Mouse (Mus musculus) stomach, embryonic 16.5 days (tissue): ENCODE results near the gene Cdh15. TPM values are rescaled to one million over a fixed set of nuclear protein-coding genes. Genes with fewer than 3 reads are reported as not detected.

ENCODE experiments used
- ATAC-seq: fragments of 200-750 bp; cut with Nextera tagmentation; 2 replicates; pipeline ENCODE4 v1.8.0; 2017; ENCODE audit warnings: moderate number of reproducible peaks, moderate TSS enrichment; ENCODE audit not compliant: insufficient read depth, low FRiP score
- H3K27ac ChIP-seq: fragments of 300-500 bp; sonication (generic); 2 replicates; pipeline ENCODE4 v1.5.1; 2014; ENCODE audit warnings: low read length
- H3K27me3 ChIP-seq: fragments of 300-500 bp; sonication (generic); 2 replicates; pipeline ENCODE4 v1.6.1; 2014; ENCODE audit warnings: low read length, control low read depth, mixed read lengths; ENCODE audit not compliant: control insufficient read depth, insufficient read depth
- H3K36me3 ChIP-seq: fragments of 300-500 bp; sonication (generic); 2 replicates; pipeline ENCODE4 v1.6.1; 2014; ENCODE audit warnings: low read length; ENCODE audit not compliant: control insufficient read depth, insufficient read depth
- H3K4me1 ChIP-seq: fragments of 300-500 bp; sonication (generic); 2 replicates; pipeline ENCODE4 v1.6.1; 2014; ENCODE audit warnings: low read length, control low read depth, mixed read lengths; ENCODE audit not compliant: control insufficient read depth, insufficient read depth
- H3K4me2 ChIP-seq: fragments of 300-500 bp; sonication (generic); 2 replicates; pipeline ENCODE4 v1.6.1; 2014; ENCODE audit warnings: low read depth, low read length, mixed read lengths
- H3K4me3 ChIP-seq: fragments of 300-500 bp; sonication (generic); replicated peaks from 2 replicates; pipeline ENCODE4 v1.5.1; 2014; ENCODE audit warnings: mild to moderate bottlenecking, low read length
- H3K9ac ChIP-seq: fragments of 300-500 bp; sonication (generic); 2 replicates; pipeline ENCODE4 v1.6.1; 2014; ENCODE audit warnings: low read length
- H3K9me3 ChIP-seq: fragments of 300-500 bp; sonication (generic); replicated peaks from 2 replicates; pipeline ENCODE4 v1.6.1; 2016; ENCODE audit warnings: low read length, control low read depth; ENCODE audit not compliant: control insufficient read depth
- WGBS: fragments of 180-500 bp; shearing (Covaris S2); extraction: QIAGEN DNeasy Blood & Tissue Kit; methylation state at CpG from one replicate; pipeline ENCODE4 v1.1.7; 2014; 5-methylcytosine and 5-hydroxymethylcytosine counted together
- polyA plus RNA-seq: library from polyadenylated mRNA; unstranded; fragments of >200 nt; fragmentation: Nextera tagmentation; extraction: Ambion mirVana; gene quantifications from 2 replicates; pipeline ENCODE4 v1.2.1, GENCODE M21; 2015

The Cdh15 gene
- 0.71 and 3.0 TPM in 2 replicates for polyA plus RNA-seq

- H3K4me1 ChIP-seq, result peaks cover 6% of the 10 kb centered on the region
- H3K36me3 ChIP-seq, result no peaks in the 10 kb centered on the region
- H3K9ac ChIP-seq, result 0 out of 2 replicates have a peak within 1 kb of the TSS, but pooled peaks have one; percentile 17
- 17% methylated on average over 18 of the region's 18 CpGs for WGBS
- no peak within 1 kb of the TSS for H3K4me3 ChIP-seq
- no peak within 1 kb of the TSS for H3K27ac ChIP-seq
- no peaks in the 10 kb centered on the region for H3K9me3 ChIP-seq
- no peaks in the 10 kb centered on the region for H3K27me3 ChIP-seq
- peak within 1 kb of the TSS; percentile 33; the same call in 1 of the 2 replicates for H3K4me2 ChIP-seq
- peak; percentile 86 for ATAC-seq
Measured at GRCm38 (mm10) chr8:122847829-122848561, at the start of gene Cdh15. Gene Cdh15 (plus strand): TSS chr8:122847966.

- no peaks in the 10 kb centered on the region for H3K4me1 ChIP-seq
- no peak overlapping the region for H3K9ac ChIP-seq
- no peaks in the 10 kb centered on the region for H3K9me3 ChIP-seq
- no peaks in the 10 kb centered on the region for H3K36me3 ChIP-seq
- no peak for ATAC-seq
- WGBS, result 51% methylated on average over 15 of the region's 15 CpGs
- no peak overlapping the region for H3K27ac ChIP-seq
- H3K27me3 ChIP-seq, result no peaks in the 10 kb centered on the region
- H3K4me3 ChIP-seq, result no peak overlapping the region
- H3K4me2 ChIP-seq, result no peak overlapping the region
Measured at GRCm38 (mm10) chr8:122803906-122804761, 43.6 kb upstream of the Cdh15 start.

- Histone ChIP-seq H3K9ac (no peak overlapping the region), H3K36me3 (no peaks in the 10 kb centered on the region), H3K4me2 (no peak overlapping the region), H3K4me1 (no peaks in the 10 kb centered on the region), H3K27ac (no peak overlapping the region), H3K4me3 (no peak overlapping the region), H3K27me3 (no peaks in the 10 kb centered on the region), H3K9me3 (no peaks in the 10 kb centered on the region)
- 69% methylated on average over 3 of the region's 3 CpGs for WGBS
- no peak for ATAC-seq
Measured at GRCm38 (mm10) chr8:122805349-122805748, 42.4 kb upstream of the Cdh15 start.

GRCm38 (mm10) chr8:122806956-122807538, 40.7 kb upstream of the Cdh15 start:
- WGBS, result 69% methylated on average over 7 of the region's 7 CpGs

GRCm38 (mm10) chr8:122807907-122808306, 39.9 kb upstream of the Cdh15 start:
- H3K36me3 ChIP-seq, result no peaks in the 10 kb centered on the region
- H3K27ac ChIP-seq, result no peak overlapping the region
- H3K9ac ChIP-seq, result no peak overlapping the region
- 92% methylated on average over 4 of the region's 4 CpGs for WGBS
- H3K9me3 ChIP-seq, result no peaks in the 10 kb centered on the region
- H3K4me2 ChIP-seq, result no peak overlapping the region
- no peaks in the 10 kb centered on the region for H3K4me1 ChIP-seq
- H3K27me3 ChIP-seq, result no peaks in the 10 kb centered on the region
- no peak for ATAC-seq
- H3K4me3 ChIP-seq, result no peak overlapping the region

More at GRCm38 (mm10) chr8:122806956-122807538, 40.7 kb upstream of the Cdh15 start:
- H3K4me2 ChIP-seq, result no peak overlapping the region
- H3K36me3 ChIP-seq, result no peaks in the 10 kb centered on the region
- H3K27ac ChIP-seq, result no peak overlapping the region
- H3K9me3 ChIP-seq, result no peaks in the 10 kb centered on the region
- H3K27me3 ChIP-seq, result no peaks in the 10 kb centered on the region
- H3K4me1 ChIP-seq, result no peaks in the 10 kb centered on the region
- no peak overlapping the region for H3K9ac ChIP-seq
- H3K4me3 ChIP-seq, result no peak overlapping the region
- ATAC-seq, result no peak

- no peaks in the 10 kb centered on the region for H3K4me1 ChIP-seq
- no peaks in the 10 kb centered on the region for H3K9me3 ChIP-seq
- H3K36me3 ChIP-seq, result no peaks in the 10 kb centered on the region
- H3K9ac ChIP-seq, result no peak overlapping the region
- no peaks in the 10 kb centered on the region for H3K27me3 ChIP-seq
- WGBS, result 71% methylated on average over 8 of the region's 8 CpGs
- H3K27ac ChIP-seq, result no peak overlapping the region
- no peak overlapping the region for H3K4me2 ChIP-seq
- no peak overlapping the region for H3K4me3 ChIP-seq
- no peak for ATAC-seq
Measured at GRCm38 (mm10) chr8:122810376-122810775, 37.4 kb upstream of the Cdh15 start.

- Histone ChIP-seq H3K27me3 (no peaks in the 10 kb centered on the region), H3K4me1 (no peaks in the 10 kb centered on the region), H3K36me3 (no peaks in the 10 kb centered on the region), H3K9me3 (no peaks in the 10 kb centered on the region), H3K9ac (no peak overlapping the region), H3K4me3 (no peak overlapping the region), H3K4me2 (no peak overlapping the region), H3K27ac (no peak overlapping the region)
- peak; percentile 19; the same call in 1 of the 2 replicates for ATAC-seq
- 69% methylated on average over 16 of the region's 16 CpGs for WGBS
Measured at GRCm38 (mm10) chr8:122811870-122812494, 35.8 kb upstream of the Cdh15 start.

- Histone ChIP-seq H3K36me3 (no peaks in the 10 kb centered on the region), H3K4me2 (no peak overlapping the region), H3K27ac (no peak overlapping the region), H3K4me3 (no peak overlapping the region), H3K9ac (no peak overlapping the region), H3K4me1 (no peaks in the 10 kb centered on the region), H3K27me3 (no peaks in the 10 kb centered on the region), H3K9me3 (no peaks in the 10 kb centered on the region)
- no peak for ATAC-seq
- 76% methylated on average over 14 of the region's 14 CpGs for WGBS
Measured at GRCm38 (mm10) chr8:122812610-122813250, 35.0 kb upstream of the Cdh15 start.
